ENCODE assay signal across 16 mouse cellular contexts in genomic region chr9:109432956-109433355, GRCm38 (mm10). TPM values are rescaled to one million over a fixed set of nuclear protein-coding genes. Genes with fewer than 3 reads are reported as not detected.
DNase-seq lines count a peak whose midpoint lies in the region.
"Had no signal": no experiment of that assay in that cellular context is flagged by ENCODE, and none has a peak within 500 bp of the region (broad histone marks: within the 10 kb centered on the region; RNA-seq: fewer than 3 reads in every experiment).

No protein-coding gene starts in this region.

- DNase-seq in adrenal gland, postnatal 10 days = peak; percentile 21
- DNase-seq in adrenal gland, adult 18-20 months (ENCODE audit: low spot score in 2 of 2) = no peak
- peak; percentile 3 to 14 for DNase-seq in urinary bladder, adult 18-20 months (ENCODE audit: low spot score in 2 of 2)
- no peak for DNase-seq in urinary bladder, postnatal 4 days (ENCODE audit: low spot score in 2 of 2)
- peak; percentile 5 to 17 for DNase-seq in adrenal gland, postnatal 36 days
- no peak for DNase-seq in heart, adult 18-20 months
- DNase-seq in heart, postnatal 4 days = no peak
- DNase-seq: cerebellum, adult 18-20 months; cerebellum, postnatal 14 days; embryo, embryonic 11 days; gastrocnemius, postnatal 36 days; heart, adult 2 months; heart, postnatal 14 days had no signal

RNA-seq across cellular contexts. Expression of gene Fbxw16, which starts 16.0 kb away (rescaled TPM):
- total RNA-seq in adrenal gland, postnatal 10 days (2021) = not detected
- total RNA-seq in adrenal gland, adult 18-20 months (2021) = not detected
- not detected for total RNA-seq in adrenal gland, postnatal 36 days (2021)
- total RNA-seq in heart, adult 18-20 months (2021) = not detected
- total RNA-seq in heart, postnatal 4 days (2021) = not detected
- total RNA-seq: CH12.LX; common myeloid progenitor, adult 5-6 weeks; gastrocnemius, adult 8-10 months; gastrocnemius, postnatal 36 days; heart, adult 2 months; heart, postnatal 14 days had no signal

RNA-seq across cellular contexts. Expression of gene Fbxw22, which starts 28.9 kb away (rescaled TPM):
- total RNA-seq in adrenal gland, postnatal 10 days (2021) = not detected
- total RNA-seq in adrenal gland, adult 18-20 months (2021) = not detected
- total RNA-seq in adrenal gland, postnatal 36 days (2021) = not detected
- not detected for total RNA-seq in heart, adult 18-20 months (2021)
- total RNA-seq in heart, postnatal 4 days (2021) = not detected
- total RNA-seq: CH12.LX; common myeloid progenitor, adult 5-6 weeks; gastrocnemius, adult 8-10 months; gastrocnemius, postnatal 36 days; heart, adult 2 months; heart, postnatal 14 days had no signal

Comparison
In these comparisons a context has a peak if more than half of its experiments do, and no peak if none do; other contexts are left out.
1. DNase-seq: peak in adrenal gland, postnatal 10 days (single experiment), urinary bladder, adult 18-20 months (2 of 2) and adrenal gland, postnatal 36 days (2 of 2); none in adrenal gland, adult 18-20 months (0 of 2), urinary bladder, postnatal 4 days (0 of 2), heart, adult 18-20 months (0 of 2) and heart, postnatal 4 days (single experiment).